Mouse (Mus musculus): Measurements from ENCODE around the gene Hoxb1.

DNA sequence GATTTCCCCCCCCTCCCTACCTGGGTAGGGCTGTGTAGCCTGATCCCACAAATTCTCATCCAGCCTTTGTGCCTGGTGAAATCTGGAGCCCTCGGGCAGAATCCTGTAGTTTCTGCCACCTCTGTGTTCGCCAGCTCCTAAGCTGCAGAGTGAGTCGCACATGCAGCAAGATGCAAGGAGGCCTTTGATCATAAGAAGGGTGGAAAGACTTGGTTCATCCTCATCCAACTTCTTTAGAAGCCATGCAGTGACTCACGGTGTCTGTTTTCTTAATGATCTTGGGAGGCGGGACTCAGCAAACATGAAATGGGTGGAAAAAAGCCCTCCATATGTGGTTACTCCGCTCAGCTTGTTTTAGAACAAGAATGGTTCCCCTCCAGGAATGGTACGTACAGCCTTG lies 39.3 kb downstream of the Hoxb1 start:
- no peak for TF ChIP-seq MYOG (IDR thresholded peaks at IDR 0.05; ENCODE audit: control insufficient read depth, extremely low read depth, insufficient read length)
- no peak for TF ChIP-seq CTCF (IDR thresholded peaks at IDR 0.05; ENCODE audit: control insufficient read depth, insufficient read depth, insufficient read length)
- TF ChIP-seq USF1 (IDR thresholded peaks at IDR 0.05; ENCODE audit: low read depth): no peak
- no peak for TF ChIP-seq MYOD1 (IDR thresholded peaks at IDR 0.05; ENCODE audit: control insufficient read depth, insufficient read length, low read depth)
- no peak for TF ChIP-seq CEBPB (IDR thresholded peaks at IDR 0.05; ENCODE audit: low read depth)
- no peak for TF ChIP-seq MAX (IDR thresholded peaks at IDR 0.05)
- TF ChIP-seq FOSL1 (IDR thresholded peaks at IDR 0.05; ENCODE audit: insufficient read depth, low read length, poor library complexity, severe bottlenecking): no peak

Measured in C2C12 (cell line).